Mouse (Mus musculus): ENCODE results near the gene Cdh13.

The Cdh13 gene

GRCm38 (mm10) chr8:118283600-118284111 lies at the start of gene Cdh13:
Gene Cdh13, plus strand, starts transcription at chr8:118283733.
- DNase-seq (ENCODE audit: low read depth, low spot score) = no peak

- no peak for DNase-seq (ENCODE audit: low read depth, low spot score)
These were observed 47.9 kb upstream of the Cdh13 start for GRCm38 (mm10) chr8:118235626-118236025.

DNA sequence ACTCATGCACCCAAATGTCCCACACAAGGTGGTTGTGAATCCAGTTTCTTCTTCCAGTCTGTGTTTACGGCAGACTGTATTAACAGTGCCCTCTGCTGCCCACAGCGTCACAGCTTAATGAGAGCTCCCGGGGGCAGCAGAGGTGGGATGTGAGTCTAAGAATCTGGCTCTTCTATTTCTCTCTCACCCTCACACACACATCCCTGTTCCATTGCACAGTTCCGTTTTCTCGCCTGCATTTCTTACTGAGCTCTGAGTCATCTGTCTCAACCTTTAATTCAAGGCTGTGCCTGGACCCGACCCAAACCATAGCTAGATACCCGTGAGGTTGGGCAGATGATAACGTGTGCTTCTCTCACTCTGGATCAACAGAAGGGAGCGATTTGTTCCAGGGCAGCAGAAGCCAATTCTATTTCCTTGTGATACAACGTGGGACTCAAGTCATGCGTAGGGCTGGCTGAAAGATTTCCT lies 46.3 kb upstream of the Cdh13 start:
- DNase-seq (ENCODE audit: low read depth, low spot score) = no peak

DNA sequence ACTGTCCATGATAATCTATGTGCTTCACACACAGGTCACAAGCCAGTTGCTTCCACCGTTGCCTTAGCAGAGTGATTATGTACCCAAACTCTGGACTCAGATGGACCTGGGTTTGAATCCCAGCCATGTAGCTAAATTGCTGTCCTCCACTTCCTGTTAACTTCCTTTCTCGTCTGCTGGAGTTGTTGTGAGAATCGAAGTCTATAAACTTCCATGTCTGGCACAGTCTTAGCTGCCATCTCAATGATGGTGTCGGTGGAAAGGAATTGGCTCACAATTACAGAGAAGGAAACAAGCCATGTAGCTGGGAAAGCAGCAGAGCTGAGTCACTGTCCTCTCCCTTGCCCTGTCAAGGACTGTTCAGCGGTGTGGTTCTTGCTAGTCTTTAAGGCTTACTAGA lies 45.4 kb upstream of the Cdh13 start:
- no peak for DNase-seq (ENCODE audit: low read depth, low spot score)

- no peak for DNase-seq (ENCODE audit: low read depth, low spot score)
These were observed 44.3 kb upstream of the Cdh13 start for GRCm38 (mm10) chr8:118239186-118239585.

- DNase-seq (ENCODE audit: low read depth, low spot score) = no peak
These were observed 34.2 kb upstream of the Cdh13 start for GRCm38 (mm10) chr8:118249319-118249718.

- no peak for DNase-seq (ENCODE audit: low read depth, low spot score)
These were observed 33.6 kb upstream of the Cdh13 start for GRCm38 (mm10) chr8:118249923-118250322.

GRCm38 (mm10) chr8:118263117-118263516 lies 20.4 kb upstream of the Cdh13 start:
- DNase-seq (ENCODE audit: low read depth, low spot score) = no peak

DNA sequence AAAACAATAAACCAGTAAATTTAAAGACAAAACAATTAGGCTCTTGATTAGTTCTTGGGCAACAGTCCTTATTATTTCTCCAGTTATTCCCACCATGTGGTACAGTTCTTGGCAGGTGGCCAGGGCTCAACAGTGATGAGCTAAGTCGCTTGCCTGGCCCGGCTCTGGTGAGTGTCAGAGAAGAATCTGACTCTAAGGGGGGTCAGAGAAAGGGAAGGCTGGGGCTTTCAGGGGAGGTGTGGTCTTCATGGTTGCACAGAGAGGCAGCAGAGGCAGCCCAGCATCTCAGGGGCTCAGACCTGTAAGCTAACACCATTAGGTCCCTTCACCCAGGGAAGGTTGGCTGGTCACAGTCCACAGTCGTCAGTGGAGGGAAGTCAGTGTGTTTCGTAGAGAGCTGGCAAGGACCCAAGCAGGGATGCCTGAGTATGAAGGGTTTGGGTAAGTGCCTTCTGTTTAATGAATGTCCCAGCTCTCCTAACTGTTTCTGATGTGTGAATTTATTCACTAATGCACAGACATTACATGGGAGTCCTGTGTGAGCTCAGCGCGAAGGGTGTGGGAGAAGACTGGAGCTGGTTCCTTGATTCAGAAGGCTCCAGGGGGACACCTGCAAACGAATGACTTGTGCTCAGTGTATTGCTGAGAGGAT lies 12.7 kb upstream of the Cdh13 start:
- DNase-seq (ENCODE audit: low read depth, low spot score) = no peak

DNA sequence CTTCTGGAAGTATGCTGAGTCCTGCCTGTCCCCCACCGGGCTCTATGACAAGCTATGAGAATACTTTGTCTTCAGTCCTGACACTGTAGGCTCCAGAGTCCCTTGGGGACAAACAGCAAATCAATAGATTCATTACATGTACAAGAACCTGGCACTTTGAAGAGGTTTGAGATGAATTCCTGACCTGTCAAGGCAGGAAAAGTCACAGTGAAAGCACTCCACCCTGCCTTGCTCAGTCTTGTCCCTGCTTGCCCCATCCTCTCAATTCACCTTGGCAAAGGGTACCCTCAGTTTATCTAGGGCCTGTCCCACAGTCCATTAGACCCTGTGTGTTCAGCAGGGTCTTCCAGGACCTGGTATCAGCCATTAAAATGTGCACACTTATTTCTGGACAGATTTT lies 11.0 kb upstream of the Cdh13 start:
- no peak for DNase-seq (ENCODE audit: low read depth, low spot score)

GRCm38 (mm10) chr8:118274243-118274642 lies 9.3 kb upstream of the Cdh13 start:
- DNase-seq (ENCODE audit: low read depth, low spot score) = no peak

DNA sequence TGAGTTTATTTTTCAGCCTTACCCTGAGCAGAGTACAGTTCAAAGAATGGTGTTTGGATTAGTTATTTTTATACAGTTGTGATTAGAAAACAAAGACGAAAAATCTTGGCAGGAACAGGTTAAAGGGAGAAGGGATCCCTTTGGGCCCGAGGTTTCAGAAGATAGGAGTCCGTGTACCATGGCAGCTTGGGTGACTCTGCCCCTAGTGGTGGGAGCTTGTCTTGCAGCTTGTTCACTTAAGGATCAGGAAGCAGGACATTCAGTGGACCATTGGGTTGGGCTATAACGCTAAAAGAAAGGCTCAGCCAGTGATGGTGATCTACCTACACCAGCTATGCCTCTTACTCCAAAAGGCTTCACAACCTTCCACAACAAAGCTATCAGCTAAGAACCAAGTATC lies 8.8 kb upstream of the Cdh13 start:
- peak; percentile 8 for DNase-seq (ENCODE audit: low read depth, low spot score)

DNA sequence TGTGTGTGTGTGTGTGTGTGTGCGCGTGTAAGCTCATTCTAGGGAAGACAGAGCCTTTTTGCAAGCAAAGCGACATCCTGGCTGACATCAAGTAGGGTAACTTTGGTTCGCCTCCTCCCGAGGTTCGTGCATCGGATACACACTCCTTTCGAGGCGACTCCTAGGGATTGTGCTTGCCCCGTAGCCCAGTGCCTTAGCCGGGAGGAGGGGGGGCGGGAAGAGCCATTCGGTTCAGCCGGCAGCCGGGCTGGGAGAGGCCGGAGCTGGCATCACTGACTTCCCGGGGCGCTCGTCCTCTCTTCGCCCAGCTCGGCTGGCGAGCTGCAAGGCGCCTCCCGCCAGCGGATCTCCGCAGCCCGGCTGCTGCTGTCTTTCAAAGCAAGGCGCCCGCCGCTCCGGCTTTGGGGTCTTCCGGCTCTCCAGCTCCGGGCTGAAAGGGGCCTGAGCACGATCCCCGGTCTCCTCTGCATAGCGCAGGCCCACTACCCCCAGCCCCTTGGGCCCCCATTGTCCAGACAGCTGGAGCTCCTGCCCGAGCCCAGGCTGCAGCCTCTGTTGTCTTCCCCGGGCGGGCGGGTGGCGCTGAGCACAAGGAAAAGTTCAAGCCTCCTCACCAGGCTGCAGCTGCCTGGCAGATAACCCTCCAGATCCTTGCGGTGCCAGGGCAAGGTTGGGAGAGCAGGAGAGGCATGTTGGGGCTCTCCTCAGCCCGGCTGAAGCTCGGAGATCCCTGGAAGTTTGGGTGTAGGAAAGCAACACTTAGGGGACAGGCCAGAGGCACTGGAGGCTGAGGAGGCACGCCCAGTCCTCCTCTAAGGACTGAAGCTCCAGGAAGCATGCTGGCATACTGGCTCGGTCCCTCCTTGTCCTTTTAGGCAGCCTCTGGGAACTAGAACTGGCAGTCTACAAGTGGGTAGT lies 838 bp downstream of the Cdh13 start:
- DNase-seq (ENCODE audit: low read depth, low spot score) = no peak

GRCm38 (mm10) chr8:118285596-118286281 lies 2.2 kb downstream of the Cdh13 start:
- DNase-seq (ENCODE audit: low read depth, low spot score) = no peak

- DNase-seq (ENCODE audit: low read depth, low spot score) = no peak
These were observed 3.0 kb downstream of the Cdh13 start for GRCm38 (mm10) chr8:118286282-118287180.

DNA sequence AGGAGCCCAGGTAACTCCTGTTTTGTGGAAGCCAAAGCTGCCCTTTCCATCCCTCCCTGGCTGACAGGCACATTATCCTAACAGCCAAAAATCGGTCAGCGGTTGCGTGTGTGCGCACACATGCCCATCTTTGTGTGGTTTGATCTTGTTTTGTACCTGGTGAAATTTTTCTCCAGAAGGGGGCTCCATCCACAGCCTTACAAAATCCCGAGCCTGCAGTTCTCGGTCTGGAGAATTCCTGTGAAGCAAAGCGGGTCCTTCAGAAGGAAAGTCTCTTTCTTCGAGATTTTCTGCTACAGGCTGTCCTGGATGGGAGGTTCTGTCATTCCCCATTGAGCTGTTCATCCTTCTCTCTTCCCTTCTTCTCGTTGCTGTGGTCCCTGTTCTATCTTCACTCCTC lies 4.0 kb downstream of the Cdh13 start:
- DNase-seq (ENCODE audit: low read depth, low spot score) = no peak

GRCm38 (mm10) chr8:118288259-118288952 lies 4.9 kb downstream of the Cdh13 start:
- no peak for DNase-seq (ENCODE audit: low read depth, low spot score)

DNA sequence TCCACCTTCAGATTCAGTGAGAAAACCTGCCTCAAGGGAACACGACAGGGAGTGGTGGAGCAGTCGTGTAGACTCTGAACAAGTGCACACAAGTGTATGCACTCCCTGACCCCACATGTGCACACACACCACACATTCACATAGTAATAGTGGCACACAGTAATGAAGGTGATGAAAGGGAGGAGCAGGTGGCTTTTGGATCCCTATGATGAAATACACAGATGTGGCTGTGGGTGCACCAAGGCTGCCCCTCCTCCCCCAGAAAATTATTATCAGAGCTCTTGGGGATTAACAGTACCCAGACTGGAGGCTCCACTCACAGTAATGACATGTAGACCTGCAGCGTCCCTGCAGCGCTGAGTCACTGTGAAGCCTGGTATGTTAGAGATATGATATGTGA lies 5.6 kb downstream of the Cdh13 start:
- no peak for DNase-seq (ENCODE audit: low read depth, low spot score)

- no peak for DNase-seq (ENCODE audit: low read depth, low spot score)
These were observed 6.0 kb downstream of the Cdh13 start for GRCm38 (mm10) chr8:118289525-118289924.

DNA sequence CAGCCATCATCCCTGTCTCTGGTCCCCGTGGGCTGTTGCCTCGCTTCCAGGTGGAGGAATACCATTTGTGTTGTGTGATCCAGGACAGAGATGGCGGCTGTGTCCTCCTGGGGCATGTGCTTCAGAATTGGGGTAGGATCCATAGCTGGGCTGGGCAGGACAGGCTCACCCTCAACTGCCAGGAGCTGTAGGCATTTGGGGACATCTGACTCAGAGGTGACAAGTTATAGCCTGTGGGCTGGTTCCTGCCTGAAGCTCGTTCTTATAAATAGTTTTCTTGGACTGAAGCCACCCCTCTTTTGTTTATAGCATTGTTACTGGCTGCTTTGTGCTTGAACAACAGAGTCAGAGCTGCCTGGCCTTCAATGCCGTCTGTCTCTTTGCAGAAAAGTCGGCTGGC lies 6.7 kb downstream of the Cdh13 start:
- no peak for DNase-seq (ENCODE audit: low read depth, low spot score)

All from CD4-positive, CD25-positive, alpha-beta regulatory T cell, adult 2 months (primary cell).